Mouse (Mus musculus): ENCODE measurements around the gene Pitpnb. TPM values are rescaled to one million over a fixed set of nuclear protein-coding genes. Genes with fewer than 3 reads are reported as not detected.

The Pitpnb gene
- total RNA-seq (2021) = 10 to 100 TPM; 86.4 to 91.3 TPM
- long read RNA-seq, experiment 1, partial matches to known transcripts = 3 of 119 reads
- long read RNA-seq, experiment 1, other reads (novel, unspliced or antisense) = 116 of 119 reads
- long read RNA-seq, experiment 2, partial matches to known transcripts = 3 of 92 reads
- long read RNA-seq, experiment 2, other reads (novel, unspliced or antisense) = 89 of 92 reads

GRCm38 (mm10) chr5:111330417-111331098 lies at the start of gene Pitpnb:
Pitpnb (plus strand) TSS chr5:111330763.
- DNase-seq (ENCODE audit: extremely low spot score in 1 of 2, low spot score in 2 of 2) = peak; percentile 99
- Histone ChIP-seq H3K4me3 (peak within 1 kb of the TSS; percentile 98), H3K27ac (peak within 1 kb of the TSS; percentile 88)
- intact Hi-C loops (cut with DNase I) = loop anchor here (5.0 kb wide), 1 partner anchor 493 kb away; the partner anchor contains the start of genes Chek2 and Hscb
- TF ChIP-seq CTCF (IDR thresholded peaks at IDR 0.05) = peak; percentile 13

GRCm38 (mm10) chr5:111284420-111285175 lies 46.0 kb upstream of the Pitpnb start:
- TF ChIP-seq CTCF (IDR thresholded peaks at IDR 0.05) = no peak
- DNase-seq (ENCODE audit: extremely low spot score in 1 of 2, low spot score in 2 of 2) = no peak
- H3K27ac ChIP-seq = no peak overlapping the region
- H3K4me3 ChIP-seq = no peak overlapping the region
- intact Hi-C loops (cut with DNase I) = no loop called here

GRCm38 (mm10) chr5:111287571-111287970 lies 43.0 kb upstream of the Pitpnb start:
- DNase-seq (ENCODE audit: extremely low spot score in 1 of 2, low spot score in 2 of 2) = no peak
- intact Hi-C loops (cut with DNase I) = no loop called here
- no peak overlapping the region for H3K4me3 ChIP-seq
- no peak overlapping the region for H3K27ac ChIP-seq
- TF ChIP-seq CTCF (IDR thresholded peaks at IDR 0.05) = no peak

GRCm38 (mm10) chr5:111288486-111288885 lies 42.1 kb upstream of the Pitpnb start:
- no peak for TF ChIP-seq CTCF (IDR thresholded peaks at IDR 0.05)
- no peak overlapping the region for H3K4me3 ChIP-seq
- no peak overlapping the region for H3K27ac ChIP-seq
- no peak for DNase-seq (ENCODE audit: extremely low spot score in 1 of 2, low spot score in 2 of 2)
- intact Hi-C loops (cut with DNase I) = no loop called here

DNA sequence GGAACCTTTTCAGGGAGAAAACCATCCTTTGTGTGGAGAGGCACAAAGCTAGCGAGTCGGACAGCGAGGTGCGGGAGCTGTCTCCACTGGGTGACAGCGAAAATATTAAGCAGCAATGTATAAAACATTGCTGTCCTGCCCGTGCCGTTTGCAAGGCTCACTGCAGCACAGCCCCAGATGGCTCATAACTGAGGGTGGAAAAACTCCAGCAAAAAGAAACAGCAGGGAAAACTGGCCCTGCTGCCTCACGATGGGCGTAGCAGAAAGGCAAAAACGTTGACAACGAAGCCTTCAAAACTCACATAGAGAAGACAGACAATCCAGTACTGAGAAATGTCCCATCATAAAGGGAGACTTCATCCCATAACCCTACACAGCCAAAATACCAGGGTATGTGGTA lies 40.5 kb upstream of the Pitpnb start:
- H3K27ac ChIP-seq = peak overlapping the region; percentile 47

GRCm38 (mm10) chr5:111291639-111292038 lies 38.9 kb upstream of the Pitpnb start:
- DNase-seq (ENCODE audit: extremely low spot score in 1 of 2, low spot score in 2 of 2) = peak; percentile 64 to 67
- peak overlapping the region; percentile 75 for H3K27ac ChIP-seq
- peak overlapping the region; percentile 38 for H3K4me3 ChIP-seq
- TF ChIP-seq CTCF (IDR thresholded peaks at IDR 0.05) = no peak; the same call in 1 of the 2 replicates
- intact Hi-C loops (cut with DNase I) = no loop called here

More for the DNA sequence above, 40.5 kb upstream of the Pitpnb start:
- DNase-seq (ENCODE audit: extremely low spot score in 1 of 2, low spot score in 2 of 2) = no peak
- no peak for TF ChIP-seq CTCF (IDR thresholded peaks at IDR 0.05)
- intact Hi-C loops (cut with DNase I) = no loop called here
- no peak overlapping the region for H3K4me3 ChIP-seq

DNA sequence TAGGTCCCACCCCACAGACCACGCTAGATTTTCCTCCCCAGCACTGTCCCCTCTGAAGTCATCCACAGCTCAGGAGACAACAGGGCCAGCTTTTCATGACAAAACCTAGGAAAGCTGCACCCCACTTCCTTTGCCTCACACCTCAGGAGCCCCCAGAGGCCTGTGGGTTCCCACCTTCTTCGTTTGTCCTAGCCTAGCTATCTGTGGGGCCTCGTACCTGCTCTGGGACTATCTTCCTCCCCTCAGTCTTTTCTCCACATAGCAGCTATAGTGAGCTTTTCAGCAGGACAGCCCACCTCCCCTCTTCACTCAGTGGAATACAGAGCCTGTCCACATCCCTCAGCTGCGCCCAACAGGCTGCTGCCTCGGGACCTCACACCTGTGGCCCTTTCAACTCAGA lies 32.8 kb upstream of the Pitpnb start:
- TF ChIP-seq CTCF (IDR thresholded peaks at IDR 0.05) = no peak
- intact Hi-C loops (cut with DNase I) = no loop called here
- H3K4me3 ChIP-seq = no peak overlapping the region
- no peak overlapping the region for H3K27ac ChIP-seq
- no peak for DNase-seq (ENCODE audit: extremely low spot score in 1 of 2, low spot score in 2 of 2)

DNA sequence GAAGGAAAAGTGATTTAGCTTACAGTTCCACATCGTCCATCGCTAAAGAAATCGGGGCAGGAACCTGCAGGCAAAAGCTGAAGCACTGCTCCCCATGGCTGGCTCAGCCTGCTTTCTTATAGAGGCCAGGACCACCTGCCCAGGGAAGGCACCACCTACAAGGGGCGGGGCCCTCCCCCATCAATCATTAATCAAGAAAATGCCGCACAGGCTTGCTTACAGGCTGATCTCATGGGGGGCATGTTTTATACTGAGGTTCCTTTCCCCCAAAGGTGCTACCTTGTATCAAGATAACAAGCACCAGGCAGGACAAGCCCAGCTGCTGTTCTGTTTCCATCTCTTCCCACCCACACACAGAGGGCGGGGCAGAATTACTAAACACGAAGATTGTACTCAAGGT lies 31.9 kb upstream of the Pitpnb start:
- Histone ChIP-seq H3K27ac (no peak overlapping the region), H3K4me3 (no peak overlapping the region)
- no peak for TF ChIP-seq CTCF (IDR thresholded peaks at IDR 0.05)
- intact Hi-C loops (cut with DNase I) = no loop called here
- DNase-seq (ENCODE audit: extremely low spot score in 1 of 2, low spot score in 2 of 2) = no peak

GRCm38 (mm10) chr5:111300776-111301175 lies 29.8 kb upstream of the Pitpnb start:
- DNase-seq (ENCODE audit: extremely low spot score in 1 of 2, low spot score in 2 of 2) = no peak
- no peak for TF ChIP-seq CTCF (IDR thresholded peaks at IDR 0.05)
- H3K4me3 ChIP-seq = no peak overlapping the region
- H3K27ac ChIP-seq = no peak overlapping the region
- intact Hi-C loops (cut with DNase I) = no loop called here

GRCm38 (mm10) chr5:111301736-111302135 lies 28.8 kb upstream of the Pitpnb start:
- no peak for DNase-seq (ENCODE audit: extremely low spot score in 1 of 2, low spot score in 2 of 2)
- TF ChIP-seq CTCF (IDR thresholded peaks at IDR 0.05) = no peak
- intact Hi-C loops (cut with DNase I) = no loop called here

DNA sequence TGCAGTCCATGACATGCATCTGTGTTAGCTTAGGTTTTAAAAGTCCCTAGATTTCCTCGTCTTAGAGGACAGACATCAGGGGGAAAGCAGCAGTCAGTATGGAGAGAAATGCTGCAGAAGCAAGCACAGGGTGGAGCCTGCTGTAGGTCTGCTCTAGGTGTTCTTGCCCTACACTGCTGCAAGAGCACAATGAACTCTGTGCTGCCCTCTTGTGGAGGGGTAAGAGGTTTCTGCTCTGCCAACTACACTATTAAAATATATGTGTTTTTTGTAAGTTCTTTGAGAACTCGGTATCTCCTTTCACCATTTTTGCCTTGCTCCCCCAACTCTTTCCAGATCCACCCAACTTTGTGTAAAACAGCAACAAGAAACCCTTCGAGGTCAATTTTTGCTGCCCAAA lies 25.8 kb upstream of the Pitpnb start:
- Histone ChIP-seq H3K27ac (no peak overlapping the region), H3K4me3 (no peak overlapping the region)
- intact Hi-C loops (cut with DNase I) = no loop called here
- DNase-seq (ENCODE audit: extremely low spot score in 1 of 2, low spot score in 2 of 2) = no peak
- peak; percentile 27 for TF ChIP-seq CTCF (IDR thresholded peaks at IDR 0.05)

More at GRCm38 (mm10) chr5:111301736-111302135, 28.8 kb upstream of the Pitpnb start:
- H3K27ac ChIP-seq = no peak overlapping the region
- H3K4me3 ChIP-seq = no peak overlapping the region

- TF ChIP-seq CTCF (IDR thresholded peaks at IDR 0.05) = no peak
- Histone ChIP-seq H3K27ac (no peak overlapping the region), H3K4me3 (no peak overlapping the region)
- intact Hi-C loops (cut with DNase I) = no loop called here
- DNase-seq (ENCODE audit: extremely low spot score in 1 of 2, low spot score in 2 of 2) = no peak
Observed at GRCm38 (mm10) chr5:111310185-111310584, 20.4 kb upstream of the Pitpnb start.
